Mouse (Mus musculus): ENCODE measurements around the gene Pde5a.
A peak's percentile ranks its signal among the peaks of the same experiment; 100 is the strongest.

Pde5a gene

DNA sequence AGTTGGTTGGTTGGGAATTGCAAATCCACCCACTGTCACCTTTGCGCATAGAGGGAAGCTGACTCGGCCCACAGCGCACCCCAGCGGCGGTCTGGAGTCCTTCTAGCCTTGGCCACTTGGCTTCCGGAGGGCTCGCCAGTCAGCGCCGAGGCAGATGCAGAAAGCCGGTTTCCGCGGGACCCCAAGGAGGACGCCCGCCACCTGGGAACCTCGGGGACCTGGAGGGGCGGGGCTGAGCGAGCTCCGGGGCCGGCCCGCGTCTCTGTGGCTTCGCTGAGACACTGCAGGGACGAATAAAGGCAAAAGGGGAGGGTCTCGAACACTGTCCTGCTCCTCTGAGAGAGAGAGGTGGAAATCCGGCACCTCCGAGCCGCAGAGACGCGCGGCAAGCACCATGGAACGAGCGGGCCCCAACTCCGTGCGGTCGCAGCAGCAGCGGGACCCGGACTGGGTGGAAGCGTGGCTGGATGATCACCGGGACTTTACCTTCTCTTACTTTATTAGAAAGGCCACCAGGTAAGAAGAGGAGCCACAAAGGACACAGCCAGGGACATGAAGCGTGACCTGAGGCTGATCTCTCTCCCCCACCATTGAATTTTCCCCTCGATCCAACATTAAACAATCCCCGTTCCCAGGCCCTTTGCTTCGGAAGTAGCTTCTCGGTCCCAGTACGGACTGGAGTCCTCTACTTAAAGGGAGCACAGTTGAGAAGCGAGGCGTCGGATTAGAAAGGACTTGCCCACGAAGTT lies at the start of gene Pde5a:
Gene Pde5a, plus strand, starts transcription at position 96 of the 749 bp plus-strand sequence.
- DNase-seq (ENCODE audit: low read depth, low spot score), result peak; percentile 92

DNA sequence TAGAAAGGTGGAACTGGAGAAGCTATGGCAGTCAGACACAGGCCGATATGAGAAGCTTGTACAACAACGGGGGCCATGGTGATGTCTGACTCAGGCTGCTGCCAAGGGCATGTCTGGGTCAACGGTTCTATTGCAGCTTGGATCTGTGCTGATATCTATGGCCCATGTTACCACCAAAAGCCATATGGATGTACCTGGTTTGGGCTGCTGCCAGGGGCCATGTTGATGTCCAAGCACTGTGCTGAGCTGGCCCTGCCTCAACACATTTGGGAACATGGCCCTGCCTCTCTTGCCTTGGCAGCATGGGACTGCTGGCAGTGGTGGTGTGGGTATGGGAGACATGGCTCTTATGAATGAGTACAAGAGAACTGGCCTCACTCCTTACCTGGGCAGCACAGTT lies 47.9 kb upstream of the Pde5a start:
- no peak for DNase-seq (ENCODE audit: low read depth, low spot score)

DNA sequence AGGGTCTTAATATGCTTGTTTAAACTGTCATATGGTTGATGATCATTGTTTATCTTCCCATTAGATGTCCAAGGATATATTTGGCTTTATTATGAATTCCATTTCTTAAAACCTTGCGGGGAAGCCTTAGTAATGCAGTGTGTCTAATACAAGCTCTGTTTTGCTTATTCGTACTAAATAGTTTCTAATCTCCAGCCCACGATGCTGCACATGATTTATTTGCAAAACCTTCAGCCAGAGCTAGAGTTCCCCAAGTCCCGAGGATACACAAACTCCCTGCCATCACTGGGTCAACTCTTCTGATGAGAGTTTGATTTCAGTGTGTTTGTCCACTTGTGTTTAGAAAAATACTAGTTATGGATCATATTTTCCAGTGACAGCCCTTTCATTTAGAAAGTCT lies 46.4 kb upstream of the Pde5a start:
- DNase-seq (ENCODE audit: low read depth, low spot score), result no peak

DNA sequence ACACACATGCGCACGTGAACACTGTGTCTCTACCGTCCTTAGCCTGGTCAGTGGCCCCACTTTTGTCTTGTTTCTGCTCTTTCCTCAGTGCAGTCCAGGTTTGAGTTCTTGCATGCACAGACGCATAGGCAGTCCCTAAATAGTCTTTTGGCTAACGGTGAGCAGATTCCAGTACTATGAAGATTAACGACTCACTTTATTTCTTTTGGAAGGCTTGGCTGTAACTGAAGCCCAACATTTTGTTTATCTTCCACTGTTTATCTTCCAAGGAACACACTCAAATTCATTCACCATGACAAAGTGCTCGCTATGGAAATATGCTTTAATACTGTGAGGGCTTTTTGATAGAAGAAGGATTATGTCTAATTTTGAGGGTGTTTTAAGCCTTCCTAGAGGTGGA lies 43.9 kb upstream of the Pde5a start:
- no peak for DNase-seq (ENCODE audit: low read depth, low spot score)

DNA sequence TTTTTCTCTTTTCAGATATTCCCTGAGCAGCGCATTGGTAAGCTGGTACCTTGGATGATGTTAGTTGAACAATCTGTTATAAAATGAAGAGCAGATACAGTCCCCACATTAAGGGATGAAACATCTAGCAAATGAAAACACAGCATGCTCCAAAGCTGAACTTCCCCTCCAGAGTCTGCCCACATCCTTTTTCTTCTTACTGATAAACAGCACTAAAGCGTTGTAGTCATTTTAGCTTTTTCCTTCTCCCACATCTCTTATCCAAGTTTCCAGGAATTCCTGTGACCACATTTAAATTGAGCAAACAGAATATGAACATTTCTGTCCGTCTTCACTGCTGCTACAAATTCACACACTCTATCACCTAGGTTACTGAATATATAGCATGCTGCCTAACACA lies 35.7 kb upstream of the Pde5a start:
- no peak for DNase-seq (ENCODE audit: low read depth, low spot score)

DNA sequence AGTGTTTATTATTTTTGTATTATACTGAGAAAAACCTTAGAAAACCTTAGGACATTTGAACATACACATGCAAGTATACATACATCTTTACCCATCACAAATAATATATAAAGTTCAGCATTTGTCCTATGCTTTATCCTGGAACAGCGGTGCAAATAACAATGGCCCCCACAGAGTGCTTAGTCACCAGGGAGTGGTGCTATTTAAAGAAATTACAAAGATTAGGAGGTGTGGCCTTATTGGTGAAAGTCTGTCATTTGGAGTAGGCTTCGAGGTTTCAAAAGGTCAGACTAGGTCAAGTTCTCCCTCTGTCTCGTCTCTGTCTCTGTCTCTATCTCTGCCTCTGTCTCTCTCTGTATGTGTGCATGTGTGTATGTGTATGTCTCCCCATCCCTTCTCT lies 32.9 kb upstream of the Pde5a start:
- no peak for DNase-seq (ENCODE audit: low read depth, low spot score)

DNA sequence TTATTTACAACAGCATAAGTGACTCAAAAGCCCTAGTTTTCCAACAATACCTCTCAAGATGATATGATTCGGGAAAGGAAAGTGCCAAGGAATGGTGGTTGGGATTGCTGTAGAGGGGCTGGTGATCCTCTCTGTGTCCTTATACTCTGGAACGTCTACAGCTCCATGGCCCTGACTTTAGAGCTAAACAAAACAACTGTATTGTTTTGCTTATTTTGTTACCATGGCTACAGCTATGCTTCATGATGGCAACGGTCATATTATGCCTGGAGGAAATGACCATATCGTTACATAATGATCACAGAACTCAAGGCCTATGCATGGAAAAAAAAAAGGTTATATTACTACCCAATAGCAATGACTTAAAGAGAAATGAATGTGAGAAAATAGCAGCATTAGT lies 32.1 kb upstream of the Pde5a start:
- no peak for DNase-seq (ENCODE audit: low read depth, low spot score)

DNA sequence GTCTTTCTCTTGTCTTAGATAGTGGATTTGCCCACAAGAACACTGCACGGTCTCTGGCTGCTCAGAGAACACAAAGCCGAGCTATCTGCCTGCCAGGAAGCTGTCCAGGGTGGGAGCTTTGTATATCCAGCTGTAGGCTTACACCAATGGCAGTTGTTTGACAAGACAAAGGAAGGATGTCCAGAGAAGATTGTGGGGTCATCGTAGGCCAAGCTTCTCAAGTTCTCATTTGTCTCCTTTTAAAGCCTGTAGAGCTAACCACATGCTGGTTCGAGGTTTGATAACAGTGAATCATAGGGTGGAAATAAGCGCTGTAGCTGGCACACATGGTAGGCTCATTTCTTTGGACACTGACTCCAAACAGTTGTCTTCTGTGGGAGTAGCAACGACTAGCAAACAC lies 24.5 kb upstream of the Pde5a start:
- DNase-seq (ENCODE audit: low read depth, low spot score), result no peak

DNA sequence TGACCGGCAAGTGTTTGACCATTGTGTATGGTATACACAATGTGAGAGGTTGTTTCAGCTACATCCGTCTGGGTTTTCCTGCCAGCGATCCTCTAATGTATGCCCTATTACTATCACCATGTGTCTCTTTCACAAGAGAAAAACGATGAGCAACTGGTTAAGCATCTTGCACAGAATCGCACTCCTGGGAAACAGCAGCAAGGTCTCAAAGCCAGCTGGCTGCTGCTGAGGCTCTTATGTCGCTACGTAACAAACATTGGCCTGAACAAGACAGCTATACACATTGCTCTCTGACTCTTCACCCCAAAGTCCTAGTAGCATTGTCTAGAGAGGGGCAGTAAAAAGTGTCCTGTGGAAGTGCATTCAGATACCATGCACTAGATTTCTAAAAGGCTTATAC lies 23.5 kb upstream of the Pde5a start:
- DNase-seq (ENCODE audit: low read depth, low spot score), result no peak

DNA sequence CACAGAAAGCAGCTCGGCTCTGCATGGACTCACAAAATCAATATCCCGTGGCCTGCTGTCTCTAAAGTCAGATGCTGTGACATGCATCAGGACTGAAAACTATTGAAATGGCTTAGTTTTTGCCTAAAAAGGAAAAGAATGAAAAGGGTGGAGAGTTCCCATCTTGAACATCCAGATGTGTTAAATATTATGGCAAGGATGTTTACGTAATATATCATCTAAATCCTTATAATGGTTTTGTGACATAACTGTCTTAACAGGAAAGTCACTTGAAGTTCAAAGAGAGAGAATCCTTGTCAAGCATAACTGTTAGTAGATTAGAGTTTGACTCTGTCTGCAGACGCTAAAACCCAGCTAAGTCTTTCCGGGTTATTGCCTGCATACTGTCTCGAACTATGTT lies 20.3 kb upstream of the Pde5a start:
- DNase-seq (ENCODE audit: low read depth, low spot score), result no peak

DNA sequence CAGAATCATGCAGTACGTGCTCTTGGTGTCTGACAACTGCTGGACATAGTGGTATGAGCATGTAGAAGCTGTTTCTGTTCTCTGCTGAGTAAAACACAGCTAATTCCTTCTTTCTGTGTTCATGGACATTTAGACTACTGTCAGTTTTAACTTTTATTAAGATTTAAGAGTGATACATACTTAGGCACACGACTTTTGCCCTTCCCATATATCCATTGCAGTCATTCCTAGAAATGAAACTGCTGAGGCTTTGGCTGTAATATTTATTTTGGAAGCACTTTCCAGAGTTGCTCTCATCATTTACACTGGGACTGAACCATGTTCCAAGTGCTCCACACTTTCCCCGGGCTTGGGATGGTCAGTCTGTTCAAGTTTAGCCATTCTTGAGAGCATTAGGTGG lies 18.6 kb upstream of the Pde5a start:
- no peak for DNase-seq (ENCODE audit: low read depth, low spot score)

DNA sequence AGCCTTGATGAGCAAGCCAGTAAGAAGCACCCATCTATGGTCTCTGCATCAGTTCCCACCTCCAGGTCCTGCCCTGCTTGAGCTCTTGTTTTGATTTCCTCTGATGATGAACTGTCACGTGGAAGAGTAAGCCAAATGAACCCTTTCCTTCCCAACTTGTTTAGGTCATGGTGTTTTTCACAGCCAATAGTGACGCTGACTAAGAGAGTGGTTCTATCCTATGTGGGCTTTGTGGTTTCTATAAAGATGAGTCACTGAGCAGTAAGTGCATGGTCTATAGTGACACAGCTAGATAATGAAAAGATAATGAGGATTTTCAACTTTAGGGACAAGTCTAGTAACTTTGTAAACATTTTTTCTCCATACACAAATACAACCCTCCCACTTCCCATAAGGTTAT lies 10.1 kb upstream of the Pde5a start:
- no peak for DNase-seq (ENCODE audit: low read depth, low spot score)

DNA sequence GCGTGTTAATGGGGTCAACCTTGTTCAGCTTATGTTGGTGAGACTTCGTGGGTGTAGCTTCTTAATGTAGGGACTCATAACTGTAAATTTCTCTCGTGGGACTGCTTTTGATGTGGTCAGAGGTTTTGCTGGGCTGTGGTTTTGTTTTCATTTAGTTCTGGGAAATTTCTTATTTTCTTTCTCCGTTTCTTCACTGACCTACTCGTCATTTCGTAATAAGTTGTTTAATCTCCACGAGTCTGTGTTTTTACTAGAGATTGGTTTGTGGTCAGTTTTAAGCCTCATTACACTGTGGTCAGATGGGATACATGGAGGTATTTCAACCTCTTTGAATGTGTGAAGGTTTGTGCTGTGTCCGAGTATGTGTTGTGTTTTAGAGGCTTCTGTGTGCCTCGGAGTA lies 7.2 kb upstream of the Pde5a start:
- DNase-seq (ENCODE audit: low read depth, low spot score), result no peak

DNA sequence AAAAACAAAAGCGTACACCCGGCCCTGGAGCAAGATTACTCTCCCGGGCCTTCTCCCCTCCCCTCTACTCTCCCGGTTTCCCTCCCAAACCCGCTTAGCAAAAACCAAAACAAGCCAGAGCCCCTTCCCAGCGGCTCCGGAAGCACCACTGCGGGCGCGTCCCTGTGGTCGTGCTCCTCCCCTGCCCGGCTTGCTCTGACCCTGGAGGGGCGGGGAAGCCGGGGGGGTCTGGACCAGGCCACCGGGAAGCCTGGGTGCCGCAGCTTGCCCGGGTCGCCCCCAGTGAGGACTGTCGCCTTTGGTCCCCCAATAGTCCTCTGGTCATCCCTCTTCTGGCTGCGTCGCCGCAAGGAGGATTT lies 833 bp downstream of the Pde5a start:
- peak; percentile 69 for DNase-seq (ENCODE audit: low read depth, low spot score)

DNA sequence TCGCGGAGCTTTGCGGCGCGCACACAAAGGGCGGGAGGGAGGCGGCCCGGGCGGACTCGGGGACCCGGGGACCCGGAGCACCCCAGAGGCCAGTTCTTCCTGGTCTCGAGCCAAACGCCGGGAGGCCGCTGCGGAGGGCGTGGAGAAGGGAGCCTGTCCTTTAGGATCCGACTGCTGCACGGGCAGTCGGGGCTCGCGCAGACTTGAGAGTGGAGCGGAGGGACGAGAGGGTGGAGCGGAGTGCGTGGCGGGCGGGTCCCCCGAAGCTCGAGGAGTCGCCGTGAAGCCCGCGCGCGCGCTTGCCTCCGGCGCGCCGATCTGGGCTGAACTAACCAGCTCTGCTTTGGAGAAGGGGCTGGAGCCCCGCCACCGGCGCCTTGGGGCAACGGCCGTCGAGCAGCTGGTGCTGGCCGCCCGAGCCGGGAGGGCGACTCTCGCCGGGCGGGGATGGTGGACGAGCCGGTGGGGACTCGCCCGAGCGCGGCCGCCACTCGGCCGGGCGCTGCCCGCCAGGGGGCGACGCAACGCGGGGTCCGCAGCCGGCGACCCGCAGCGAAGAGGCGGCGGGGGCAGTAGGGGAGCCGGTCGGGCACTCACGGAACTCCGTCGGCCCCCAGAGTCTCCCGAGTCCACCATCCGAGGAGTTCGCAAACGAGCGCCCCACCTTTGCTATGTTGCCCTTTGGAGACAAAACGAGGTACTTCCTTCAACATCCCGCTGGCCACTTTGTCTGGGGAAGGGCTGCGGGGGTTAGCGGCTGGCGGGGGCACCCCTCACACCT lies 1.4 kb downstream of the Pde5a start:
- DNase-seq (ENCODE audit: low read depth, low spot score), result peak; percentile 69

DNA sequence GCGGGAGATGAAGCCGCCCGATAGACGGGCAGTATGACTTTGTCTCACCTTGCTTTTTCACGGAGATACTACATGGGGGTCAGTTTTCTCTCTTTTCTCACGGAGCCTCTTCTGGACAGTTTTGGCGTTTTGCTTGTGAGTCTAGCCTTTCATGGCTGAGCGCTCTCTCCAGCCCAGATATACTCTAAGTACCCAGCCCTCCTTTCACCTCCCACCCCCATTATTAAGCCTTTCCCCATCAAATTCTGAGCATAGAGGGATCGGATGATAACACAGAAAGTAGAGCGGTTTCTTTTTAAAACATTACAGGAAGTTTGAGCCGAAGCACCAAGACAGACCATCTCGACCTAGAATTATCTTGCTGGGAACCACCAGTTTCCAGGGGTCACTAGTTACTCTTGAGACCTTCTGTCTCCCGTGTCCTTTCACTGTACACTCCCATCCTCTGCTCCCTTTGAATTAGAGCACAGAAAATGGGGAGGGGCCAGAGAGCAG lies 2.0 kb downstream of the Pde5a start:
- peak; percentile 11 for DNase-seq (ENCODE audit: low read depth, low spot score)

DNA sequence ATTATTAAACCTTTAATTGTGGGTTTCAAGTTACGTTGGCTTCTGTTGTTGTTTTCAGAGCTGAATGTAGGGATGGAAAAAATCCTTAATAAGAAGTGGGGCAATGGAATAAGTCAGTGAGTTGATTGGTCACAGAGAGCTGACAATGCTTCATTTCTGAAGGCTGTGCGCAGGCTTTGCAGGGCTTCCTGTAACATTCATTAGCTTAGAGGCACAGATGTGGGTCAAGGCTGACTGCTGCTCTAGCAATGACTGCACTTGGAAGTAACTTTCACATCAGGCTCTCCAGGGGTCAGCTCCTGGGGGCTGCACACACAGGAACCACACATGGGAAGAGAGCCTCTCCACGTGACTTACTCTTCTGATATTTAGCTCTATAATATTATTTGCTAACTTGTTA lies 5.1 kb downstream of the Pde5a start:
- DNase-seq (ENCODE audit: low read depth, low spot score), result no peak

DNA sequence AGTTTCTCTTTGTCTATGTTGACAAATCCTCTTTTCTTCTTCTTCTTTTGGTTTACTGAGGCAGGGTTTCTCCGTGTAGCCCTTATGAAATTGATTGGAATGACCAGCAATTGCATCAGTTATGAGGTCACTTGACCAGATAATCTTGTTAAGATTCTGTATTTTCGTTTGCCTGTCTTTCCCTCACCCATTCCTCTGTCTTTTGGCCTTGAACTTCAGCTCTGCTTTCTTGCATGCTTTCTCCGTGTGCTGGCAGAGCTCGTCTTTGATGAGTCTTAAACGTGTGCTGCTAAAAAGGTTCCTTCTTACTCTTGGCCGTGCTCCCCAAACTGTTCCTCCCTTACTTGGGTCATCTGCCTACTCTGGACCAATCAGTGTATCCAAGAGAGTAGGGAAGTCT lies 5.6 kb downstream of the Pde5a start:
- no peak for DNase-seq (ENCODE audit: low read depth, low spot score)

DNA sequence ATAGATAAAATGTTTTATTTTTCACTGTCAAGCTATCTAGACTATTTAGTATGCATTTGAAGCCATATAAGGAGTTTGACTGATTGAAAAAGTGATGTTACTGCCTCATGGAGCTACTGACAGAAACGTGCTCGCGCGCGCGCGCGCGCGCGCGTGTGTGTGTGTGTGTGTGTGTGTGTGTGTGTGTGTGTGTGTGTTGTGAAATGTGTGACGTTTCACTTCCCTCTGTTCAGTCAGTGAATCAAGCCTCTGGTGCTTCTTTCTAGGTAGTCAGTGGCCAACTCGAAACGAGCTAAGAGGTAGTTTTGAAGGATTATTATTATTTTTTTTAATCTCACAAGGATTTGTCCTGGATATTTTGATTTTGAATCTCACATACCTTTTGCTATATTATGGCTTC lies 10.7 kb downstream of the Pde5a start:
- no peak for DNase-seq (ENCODE audit: low read depth, low spot score)

DNA sequence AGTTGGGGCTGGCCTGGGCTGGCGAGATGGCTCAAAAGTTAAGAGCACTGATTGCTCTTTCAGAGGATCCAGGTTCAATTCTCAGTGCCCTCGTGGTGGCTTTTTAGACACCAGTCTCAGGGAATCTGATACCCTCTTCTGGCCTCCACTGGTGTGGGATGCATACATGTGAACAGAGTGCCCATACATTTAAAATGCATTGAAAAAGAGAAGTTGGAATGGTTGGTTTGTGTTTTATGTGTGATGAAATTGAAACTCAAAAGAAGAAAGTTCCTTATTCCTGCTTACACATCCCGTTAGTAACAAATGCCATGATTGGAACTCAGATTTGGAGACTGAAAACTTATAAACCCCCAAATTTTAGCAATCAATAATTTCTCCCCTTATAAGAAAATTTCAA lies 15.5 kb downstream of the Pde5a start:
- DNase-seq (ENCODE audit: low read depth, low spot score), result no peak

DNA sequence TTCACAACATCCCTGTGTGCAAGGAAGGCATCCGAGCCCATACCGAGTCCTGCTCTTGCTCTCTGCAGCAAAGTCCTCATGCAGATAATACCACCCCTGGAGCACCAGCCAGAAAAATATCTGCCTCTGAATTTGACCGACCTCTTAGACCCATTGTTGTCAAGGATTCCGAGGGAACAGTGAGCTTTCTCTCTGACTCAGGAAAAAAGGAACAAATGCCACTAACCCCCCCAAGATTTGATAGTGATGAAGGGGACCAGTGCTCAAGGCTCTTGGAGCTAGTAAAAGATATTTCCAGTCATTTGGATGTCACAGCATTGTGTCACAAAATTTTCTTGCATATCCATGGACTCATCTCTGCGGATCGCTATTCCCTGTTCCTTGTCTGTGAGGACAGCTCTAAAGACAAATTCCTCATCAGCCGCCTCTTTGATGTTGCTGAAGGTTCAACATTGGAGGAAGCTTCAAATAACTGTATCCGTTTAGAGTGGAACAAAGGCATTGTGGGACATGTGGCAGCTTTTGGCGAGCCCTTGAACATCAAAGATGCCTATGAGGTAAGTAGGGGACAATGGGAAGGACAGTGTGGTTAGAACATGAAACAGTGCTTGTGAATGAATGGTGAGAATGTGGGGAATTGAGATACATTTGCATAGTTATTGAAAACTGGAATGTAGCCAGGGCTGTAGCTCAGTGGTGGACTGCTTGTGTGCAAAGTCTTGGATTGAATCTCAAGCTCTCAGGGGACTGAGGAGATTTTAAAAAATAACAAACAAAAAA lies 19.4 kb downstream of the Pde5a start:
- DNase-seq (ENCODE audit: low read depth, low spot score), result peak; percentile 17

DNA sequence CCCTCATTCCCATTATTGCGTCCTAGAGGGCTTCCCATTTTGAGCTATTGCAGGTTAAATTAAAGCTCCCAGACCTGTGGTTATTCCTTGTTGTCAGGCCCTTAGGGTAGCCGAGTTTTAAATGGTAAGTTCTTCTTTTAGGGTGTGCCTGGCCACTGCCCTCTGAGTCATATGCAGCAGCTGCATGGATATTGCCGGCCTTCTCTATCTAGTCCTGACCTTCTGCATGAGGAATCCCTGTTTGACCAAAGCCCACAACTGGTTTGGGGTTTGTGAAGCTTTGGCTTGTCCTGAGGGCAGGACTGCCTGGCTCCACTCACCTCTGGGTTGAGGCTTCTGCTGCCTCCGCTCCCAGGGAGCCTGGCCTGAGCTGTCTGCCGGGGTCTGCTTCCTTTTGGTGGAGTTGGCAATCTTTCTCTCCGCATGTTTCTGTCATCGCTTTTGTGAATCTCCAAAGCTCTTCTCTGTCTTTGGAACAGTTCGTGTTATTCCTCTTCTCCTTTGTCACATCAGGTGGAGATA lies 34.6 kb downstream of the Pde5a start:
- DNase-seq (ENCODE audit: low read depth, low spot score), result no peak
